Mouse (Mus musculus): ENCODE measurements around the gene Myh2.

GRCm38 (mm10) chr11:67199321-67199720, 28.5 kb downstream of the Myh2 start:
- TF ChIP-seq CTCF (IDR thresholded peaks at IDR 0.05; ENCODE audit: extremely low read depth, insufficient read length, insufficient replicate concordance, low read depth, low read length) (no peak), POLR2A (IDR thresholded peaks at IDR 0.05; ENCODE audit: low read depth, low read length) (no peak)

All from small intestine, adult 2 months (tissue).